Mouse (Mus musculus) stomach, embryonic 16.5 days (tissue): ENCODE results near the gene Cd300e. TPM values are rescaled to one million over a fixed set of nuclear protein-coding genes. Genes with fewer than 3 reads are reported as not detected.
"Not testable (repeated sequence)": the region's sequence is repeated elsewhere in the genome, so short reads cannot be mapped to it uniquely, and the experiment has no call there.

Experiments
- ATAC-seq: fragments of 200-750 bp; cut with Nextera tagmentation; 2 replicates; pipeline ENCODE4 v1.8.0; 2017; ENCODE audit warnings: moderate number of reproducible peaks, moderate TSS enrichment; ENCODE audit not compliant: insufficient read depth, low FRiP score
- H3K27ac ChIP-seq: fragments of 300-500 bp; sonication (generic); 2 replicates; pipeline ENCODE4 v1.5.1; 2014; ENCODE audit warnings: low read length
- H3K27me3 ChIP-seq: fragments of 300-500 bp; sonication (generic); 2 replicates; pipeline ENCODE4 v1.6.1; 2014; ENCODE audit warnings: low read length, control low read depth, mixed read lengths; ENCODE audit not compliant: control insufficient read depth, insufficient read depth
- H3K36me3 ChIP-seq: fragments of 300-500 bp; sonication (generic); 2 replicates; pipeline ENCODE4 v1.6.1; 2014; ENCODE audit warnings: low read length; ENCODE audit not compliant: control insufficient read depth, insufficient read depth
- H3K4me1 ChIP-seq: fragments of 300-500 bp; sonication (generic); 2 replicates; pipeline ENCODE4 v1.6.1; 2014; ENCODE audit warnings: low read length, control low read depth, mixed read lengths; ENCODE audit not compliant: control insufficient read depth, insufficient read depth
- H3K4me2 ChIP-seq: fragments of 300-500 bp; sonication (generic); 2 replicates; pipeline ENCODE4 v1.6.1; 2014; ENCODE audit warnings: low read depth, low read length, mixed read lengths
- H3K4me3 ChIP-seq: fragments of 300-500 bp; sonication (generic); replicated peaks from 2 replicates; pipeline ENCODE4 v1.5.1; 2014; ENCODE audit warnings: mild to moderate bottlenecking, low read length
- H3K9ac ChIP-seq: fragments of 300-500 bp; sonication (generic); 2 replicates; pipeline ENCODE4 v1.6.1; 2014; ENCODE audit warnings: low read length
- H3K9me3 ChIP-seq: fragments of 300-500 bp; sonication (generic); replicated peaks from 2 replicates; pipeline ENCODE4 v1.6.1; 2016; ENCODE audit warnings: low read length, control low read depth; ENCODE audit not compliant: control insufficient read depth
- WGBS: fragments of 180-500 bp; shearing (Covaris S2); extraction: QIAGEN DNeasy Blood & Tissue Kit; methylation state at CpG from one replicate; pipeline ENCODE4 v1.1.7; 2014; 5-methylcytosine and 5-hydroxymethylcytosine counted together
- polyA plus RNA-seq: library from polyadenylated mRNA; unstranded; fragments of >200 nt; fragmentation: Nextera tagmentation; extraction: Ambion mirVana; gene quantifications from 2 replicates; pipeline ENCODE4 v1.2.1, GENCODE M21; 2015

The Cd300e gene
- polyA plus RNA-seq, 1 experiment from 2014 or later, result 0.26 TPM

- Histone ChIP-seq H3K27ac (no peak overlapping the region), H3K27me3 (no peaks in the 10 kb centered on the region), H3K9ac (no peak overlapping the region), H3K4me1 (no peaks in the 10 kb centered on the region), H3K4me3 (no peak overlapping the region), H3K9me3 (no peaks in the 10 kb centered on the region), H3K36me3 (no peaks in the 10 kb centered on the region), H3K4me2 (no peak overlapping the region)
- WGBS, result 92% methylated on average over 1 of the region's 1 CpGs
- ATAC-seq, result no peak
Measured at GRCm38 (mm10) chr11:115052991-115053390, 9.0 kb downstream of the Cd300e start.

GRCm38 (mm10) chr11:115052206-115052605 lies 9.8 kb downstream of the Cd300e start:
- no peaks in the 10 kb centered on the region for H3K36me3 ChIP-seq
- H3K4me3 ChIP-seq, result no peak overlapping the region
- no peak overlapping the region for H3K4me2 ChIP-seq
- no peak for ATAC-seq
- no peak overlapping the region for H3K9ac ChIP-seq
- no peaks in the 10 kb centered on the region for H3K9me3 ChIP-seq
- H3K27ac ChIP-seq, result no peak overlapping the region
- no peaks in the 10 kb centered on the region for H3K4me1 ChIP-seq
- H3K27me3 ChIP-seq, result no peaks in the 10 kb centered on the region
- WGBS, result 3% methylated on average over 9 of the region's 9 CpGs

- Histone ChIP-seq H3K9ac (no peak overlapping the region), H3K4me3 (no peak overlapping the region), H3K36me3 (no peaks in the 10 kb centered on the region), H3K27me3 (no peaks in the 10 kb centered on the region), H3K9me3 (no peaks in the 10 kb centered on the region), H3K4me2 (no peak overlapping the region), H3K4me1 (no peaks in the 10 kb centered on the region), H3K27ac (no peak overlapping the region)
- WGBS, result 49% methylated on average over 3 of the region's 3 CpGs
- no peak for ATAC-seq
Measured at GRCm38 (mm10) chr11:115049282-115049895, 12.6 kb downstream of the Cd300e start.

- H3K4me2 ChIP-seq, result no peak within 1 kb of the TSS
- WGBS, result 71% methylated on average over 2 of the region's 2 CpGs
- H3K4me3 ChIP-seq, result no peak within 1 kb of the TSS
- H3K4me1 ChIP-seq, result no peaks in the 10 kb centered on the region
- H3K27ac ChIP-seq, result no peak within 1 kb of the TSS
- H3K36me3 ChIP-seq, result no peaks in the 10 kb centered on the region
- no peaks in the 10 kb centered on the region for H3K9me3 ChIP-seq
- ATAC-seq, result no peak
- no peak within 1 kb of the TSS for H3K9ac ChIP-seq
- no peaks in the 10 kb centered on the region for H3K27me3 ChIP-seq
Measured at GRCm38 (mm10) chr11:115048259-115048658, 13.7 kb downstream of the Cd300e start, which contains the start of gene Cd300ld3. Cd300ld3 (minus strand) TSS chr11:115048409.

- no CpG with 5 or more reads among the region's 6 CpGs for WGBS
- not testable (repeated sequence) for H3K36me3 ChIP-seq, H3K4me1 ChIP-seq, H3K27me3 ChIP-seq, H3K4me2 ChIP-seq, H3K9me3 ChIP-seq, ATAC-seq, H3K27ac ChIP-seq, H3K4me3 ChIP-seq, H3K9ac ChIP-seq
Measured at GRCm38 (mm10) chr11:115037669-115038068, 24.3 kb downstream of the Cd300e start, which contains the start of gene Cd300ld5. Cd300ld5 (minus strand) TSS chr11:115037769.

- H3K9ac ChIP-seq, H3K4me2 ChIP-seq, H3K4me3 ChIP-seq, ATAC-seq, H3K4me1 ChIP-seq, H3K27me3 ChIP-seq, H3K9me3 ChIP-seq, H3K36me3 ChIP-seq, H3K27ac ChIP-seq: not testable (repeated sequence)
- WGBS, result no CpG with 5 or more reads among the region's 6 CpGs
Measured at GRCm38 (mm10) chr11:115026912-115027311, 35.1 kb downstream of the Cd300e start, which contains the start of gene Cd300ld4. Cd300ld4 (minus strand) TSS chr11:115027012.

- H3K4me3 ChIP-seq, H3K36me3 ChIP-seq: not testable (repeated sequence)
Measured at GRCm38 (mm10) chr11:115016093-115016492, 45.9 kb downstream of the Cd300e start, which contains the start of gene Cd300ld2. Cd300ld2 (minus strand) TSS chr11:115016193.

GRCm38 (mm10) chr11:115004070-115004469 lies 57.9 kb downstream of the Cd300e start:
- Histone ChIP-seq H3K9ac (no peak overlapping the region), H3K4me2 (no peak overlapping the region), H3K36me3 (no peaks in the 10 kb centered on the region), H3K4me1 (no peaks in the 10 kb centered on the region), H3K4me3 (no peak overlapping the region), H3K27me3 (no peaks in the 10 kb centered on the region), H3K27ac (0 out of 2 replicates have a peak overlapping the region, but pooled peaks have one; percentile 42), H3K9me3 (no peaks in the 10 kb centered on the region)
- 78% methylated on average over 5 of the region's 5 CpGs for WGBS
- no peak for ATAC-seq

More at GRCm38 (mm10) chr11:115016093-115016492, 45.9 kb downstream of the Cd300e start, which contains the start of gene Cd300ld2:
- H3K27me3 ChIP-seq, H3K4me2 ChIP-seq, ATAC-seq, H3K27ac ChIP-seq, H3K9ac ChIP-seq, H3K4me1 ChIP-seq, H3K9me3 ChIP-seq: not testable (repeated sequence)
- WGBS, result no CpG with 5 or more reads among the region's 7 CpGs
